Mouse (Mus musculus): ENCODE results near the gene Gm21586.
"Not testable (repeated sequence)": the region's sequence is repeated elsewhere in the genome, so short reads cannot be mapped to it uniquely, and the experiment has no call there.

The Gm21586 gene

GRCm38 (mm10) chr4:42439078-42439477, at the start of gene Gm21586:
Gm21586 (plus strand) TSS chr4:42439378.
- DNase-seq (ENCODE audit: low spot score): not testable (repeated sequence)

- not testable (repeated sequence) for DNase-seq (ENCODE audit: low spot score)
Observed at GRCm38 (mm10) chr4:42466452-42466851, 27.3 kb downstream of the Gm21586 start, which contains the start of gene Gm2163. Gm2163 (plus strand) TSS chr4:42466752.
